Mouse (Mus musculus) liver, embryonic 14.5 days (tissue): ENCODE results near the gene Gm6377.

ENCODE experiments used
- CTCF ChIP-seq: IDR thresholded peaks from 2 replicates; pipeline ENCODE4 v1.5.1; 2016; ENCODE audit warnings: antibody characterized with exemption, low read depth, control low read depth
- EP300 ChIP-seq: IDR thresholded peaks from 2 replicates; pipeline ENCODE4 v1.6.1; 2016; ENCODE audit warnings: antibody characterized with exemption, low read depth

DNA sequence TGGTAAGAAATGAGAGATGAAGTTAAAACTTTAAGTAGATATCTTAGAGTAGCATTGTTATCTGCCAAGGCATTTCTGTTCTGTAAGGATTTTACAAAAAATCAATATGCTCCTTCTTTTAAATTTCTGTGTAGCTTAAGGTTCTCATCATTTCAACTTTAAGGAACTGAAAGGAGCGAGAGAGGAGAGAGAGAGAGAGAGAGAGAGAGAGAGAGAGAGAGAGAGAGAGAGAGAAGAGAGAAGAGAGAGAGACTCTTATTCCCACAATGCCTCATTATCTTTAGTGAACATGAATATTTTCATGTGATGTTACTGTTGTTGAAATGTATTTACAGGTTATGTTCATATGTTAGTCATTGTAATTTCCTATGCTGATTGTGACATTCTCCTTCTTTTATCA lies 36.2 kb upstream of the Gm6377 start:
- no peak for TF ChIP-seq CTCF
- TF ChIP-seq EP300 = no peak
